Mouse (Mus musculus) midbrain, embryonic 12.5 days (tissue): ENCODE measurements around the gene Bbox1. TPM values are rescaled to one million over a fixed set of nuclear protein-coding genes. Genes with fewer than 3 reads are reported as not detected.

Experiments used
- ATAC-seq: fragments of 200-750 bp; cut with Nextera tagmentation; 2 replicates; pipeline ENCODE4 v1.8.0; 2017; ENCODE audit warnings: low read depth, moderate TSS enrichment, moderate library complexity; ENCODE audit not compliant: low FRiP score
- H3K27ac ChIP-seq: fragments of 300-500 bp; sonication (generic); replicated peaks from 2 replicates; pipeline ENCODE4 v1.5.1; 2016; ENCODE audit warnings: mild to moderate bottlenecking
- H3K27me3 ChIP-seq: fragments of 300-500 bp; sonication (generic); 2 replicates; pipeline ENCODE4 v1.6.1; 2016; ENCODE audit warnings: mild to moderate bottlenecking
- H3K36me3 ChIP-seq: fragments of 300-500 bp; sonication (generic); 2 replicates; pipeline ENCODE4 v1.6.1; 2016
- H3K4me1 ChIP-seq: fragments of 300-500 bp; sonication (generic); 2 replicates; pipeline ENCODE4 v1.6.1; 2016
- H3K4me2 ChIP-seq: fragments of 300-500 bp; sonication (generic); replicated peaks from 2 replicates; pipeline ENCODE4 v1.6.1; 2016; ENCODE audit warnings: mild to moderate bottlenecking, moderate library complexity
- H3K4me3 ChIP-seq: fragments of 300-500 bp; sonication (generic); 2 replicates; pipeline ENCODE4 v1.5.1; 2016; ENCODE audit warnings: mild to moderate bottlenecking
- H3K9ac ChIP-seq: fragments of 300-500 bp; sonication (generic); replicated peaks from 2 replicates; pipeline ENCODE4 v1.6.1; 2016; ENCODE audit warnings: mild to moderate bottlenecking, moderate library complexity
- H3K9me3 ChIP-seq: fragments of 300-500 bp; sonication (generic); 2 replicates; pipeline ENCODE4 v1.6.1; 2016; ENCODE audit warnings: mild to moderate bottlenecking
- WGBS: fragments of 180-500 bp; shearing (Covaris S2); methylation state at CpG from one replicate; pipeline ENCODE4 v1.1.7; 2016; 5-methylcytosine and 5-hydroxymethylcytosine counted together
- polyA plus RNA-seq: library from polyadenylated mRNA; unstranded; fragments of >200 nt; fragmentation: Nextera tagmentation; extraction: Ambion mirVana; gene quantifications from 2 replicates; pipeline ENCODE4 v1.2.1, GENCODE M21; 2016

Gene Bbox1
- polyA plus RNA-seq, 1 experiment from 2014 or later, result 0.08 TPM

DNA sequence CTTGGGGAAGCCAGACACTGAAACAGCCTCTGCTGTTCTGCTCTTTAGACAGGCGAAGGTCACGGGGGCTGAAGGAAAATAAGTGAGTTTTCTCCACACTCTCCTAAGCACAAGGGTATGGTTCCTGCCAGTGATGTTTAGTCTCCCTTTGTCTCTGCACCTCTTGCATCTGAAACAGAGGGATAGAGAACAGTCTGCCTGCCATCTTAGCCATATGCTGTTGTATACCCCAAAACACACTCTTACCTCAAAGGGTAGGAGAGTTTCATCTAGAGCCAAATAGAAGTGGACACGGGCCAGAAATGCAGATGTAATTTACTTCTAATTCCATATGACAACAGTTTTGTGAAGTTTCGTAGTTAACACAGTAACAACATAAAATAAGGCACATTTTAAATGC lies 83.6 kb downstream of the Bbox1 start:
- WGBS, result 88% methylated on average over 4 of the region's 4 CpGs
- Histone ChIP-seq H3K36me3 (no peaks in the 10 kb centered on the region), H3K27ac (no peak overlapping the region), H3K4me3 (no peak overlapping the region), H3K4me2 (no peak overlapping the region), H3K4me1 (no peaks in the 10 kb centered on the region; the same call in 1 of the 2 replicates), H3K9ac (no peak overlapping the region), H3K27me3 (no peaks in the 10 kb centered on the region), H3K9me3 (no peaks in the 10 kb centered on the region)
- no peak for ATAC-seq

DNA sequence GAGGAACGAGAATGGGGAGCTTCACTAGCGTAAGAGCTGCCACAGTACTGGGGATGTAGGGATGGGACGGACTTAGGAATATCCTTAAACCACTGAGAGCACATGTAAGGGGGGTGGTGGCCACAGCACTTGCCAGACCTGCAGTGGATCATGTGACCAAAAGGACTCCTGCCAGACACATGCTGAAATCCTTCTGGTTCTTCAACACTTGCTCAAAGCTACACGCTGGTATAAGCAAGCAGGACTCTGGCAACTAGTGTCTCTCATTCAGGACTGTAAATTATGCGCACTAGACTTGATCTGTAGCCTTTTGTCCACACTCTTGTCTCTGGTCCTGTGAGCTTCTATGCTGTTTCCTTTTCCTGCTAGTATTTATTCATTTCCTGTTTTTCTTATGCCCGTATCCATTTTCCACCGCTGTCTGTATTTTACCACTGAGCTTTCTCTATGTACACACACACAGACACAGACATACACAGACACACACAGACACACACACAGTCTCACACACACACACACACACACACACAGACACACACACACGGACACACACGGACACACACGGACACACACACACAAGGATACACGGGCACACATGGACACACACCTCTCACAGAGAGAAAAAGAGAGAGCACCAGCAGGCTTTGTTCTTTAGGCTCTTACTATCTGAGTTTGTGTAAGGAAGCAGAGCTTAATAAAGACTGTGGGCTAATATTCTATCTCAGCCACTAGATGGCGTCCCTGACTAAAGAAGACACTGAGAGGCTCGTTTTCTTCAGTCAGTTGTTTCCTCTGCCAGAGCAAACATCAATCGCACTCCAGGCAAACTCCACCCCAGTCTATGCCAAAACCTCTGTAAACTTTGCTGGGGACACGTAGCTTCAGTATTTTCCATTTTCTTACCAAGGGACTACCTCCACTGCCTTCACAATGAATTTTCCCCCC lies 84.9 kb downstream of the Bbox1 start:
- H3K4me2 ChIP-seq, result peak overlapping the region; percentile 12; the same call in 1 of the 2 replicates
- 0 out of 2 replicates have a peak overlapping the region, but pooled peaks have one; percentile 7 for H3K9ac ChIP-seq
- 44% methylated on average over 15 of the region's 15 CpGs for WGBS
- ATAC-seq, result peak; percentile 79
- no peak overlapping the region for H3K27ac ChIP-seq
- no peaks in the 10 kb centered on the region for H3K27me3 ChIP-seq
- H3K36me3 ChIP-seq, result no peaks in the 10 kb centered on the region
- H3K9me3 ChIP-seq, result no peaks in the 10 kb centered on the region
- no peak overlapping the region for H3K4me3 ChIP-seq
- H3K4me1 ChIP-seq, result no peaks in the 10 kb centered on the region; the same call in 1 of the 2 replicates

DNA sequence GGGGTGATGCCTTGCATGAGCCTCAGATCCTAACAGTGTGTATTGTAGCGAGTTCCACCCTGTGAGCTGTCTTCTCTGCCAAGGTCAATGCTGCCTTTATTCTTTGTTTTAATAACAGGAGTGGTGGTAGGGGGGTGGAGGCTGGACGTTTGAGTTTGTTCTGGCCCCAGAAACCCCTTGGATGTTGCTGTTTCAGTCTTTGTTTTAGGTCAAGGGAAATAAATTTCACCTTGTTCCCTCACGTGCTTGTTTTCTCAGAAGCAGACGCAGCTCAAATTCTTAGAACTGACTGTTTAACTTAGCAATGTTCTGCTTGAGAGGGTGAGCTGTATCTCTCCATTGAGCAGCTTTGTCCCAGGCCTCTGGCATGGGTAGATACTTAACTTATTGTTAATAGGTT lies 87.9 kb downstream of the Bbox1 start:
- H3K9me3 ChIP-seq, result no peaks in the 10 kb centered on the region
- no peaks in the 10 kb centered on the region for H3K27me3 ChIP-seq
- no peak overlapping the region for H3K4me2 ChIP-seq
- no peak overlapping the region for H3K9ac ChIP-seq
- WGBS, result 59% methylated on average over 4 of the region's 4 CpGs
- ATAC-seq, result no peak
- no peaks in the 10 kb centered on the region for H3K36me3 ChIP-seq
- H3K4me3 ChIP-seq, result no peak overlapping the region
- no peaks in the 10 kb centered on the region; the same call in 1 of the 2 replicates for H3K4me1 ChIP-seq
- H3K27ac ChIP-seq, result no peak overlapping the region

DNA sequence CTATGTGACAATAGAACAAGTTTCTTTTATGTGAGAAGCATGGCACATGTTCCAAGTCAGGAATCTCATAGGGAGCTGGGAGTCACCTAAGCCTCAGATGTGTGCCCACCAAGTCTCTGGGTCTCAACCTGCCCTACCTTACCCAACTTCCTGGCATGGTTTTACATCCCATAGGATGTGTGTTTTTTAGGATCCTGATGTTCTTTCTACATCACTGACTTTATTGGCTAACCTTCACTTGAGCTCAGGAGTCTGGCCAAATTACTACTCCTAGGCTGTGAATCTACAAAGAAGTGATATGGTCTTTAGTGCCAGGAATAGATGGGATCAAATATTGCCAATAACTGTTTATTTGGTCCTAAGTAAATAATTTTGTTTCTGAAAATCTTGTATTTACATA lies 88.4 kb downstream of the Bbox1 start:
- Histone ChIP-seq H3K9me3 (no peaks in the 10 kb centered on the region), H3K4me2 (no peak overlapping the region), H3K27ac (no peak overlapping the region), H3K36me3 (no peaks in the 10 kb centered on the region), H3K9ac (no peak overlapping the region), H3K27me3 (no peaks in the 10 kb centered on the region), H3K4me1 (no peaks in the 10 kb centered on the region; the same call in 1 of the 2 replicates), H3K4me3 (no peak overlapping the region)
- ATAC-seq, result no peak

DNA sequence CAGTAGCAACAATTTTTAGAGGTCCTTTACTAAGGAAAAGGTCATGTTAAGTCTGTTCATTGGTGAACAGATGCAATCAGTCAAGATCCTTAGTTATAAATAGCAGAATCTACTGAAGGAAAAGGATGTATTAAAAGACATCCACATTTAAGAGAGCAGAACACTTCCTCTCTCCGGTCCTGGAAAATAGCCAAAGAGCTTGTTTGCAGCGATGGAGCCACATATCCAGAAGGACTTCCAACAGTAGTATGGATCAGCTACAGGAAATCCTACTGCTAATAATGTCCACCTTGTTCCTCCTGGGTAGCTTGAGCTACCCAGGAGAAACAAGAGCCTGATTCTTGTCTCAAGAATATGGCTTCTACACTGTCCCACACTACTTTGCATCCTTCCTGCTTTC lies 91.6 kb downstream of the Bbox1 start:
- Histone ChIP-seq H3K27me3 (no peaks in the 10 kb centered on the region), H3K9me3 (no peaks in the 10 kb centered on the region), H3K36me3 (no peaks in the 10 kb centered on the region), H3K4me3 (no peak overlapping the region), H3K4me2 (no peak overlapping the region), H3K9ac (no peak overlapping the region), H3K27ac (no peak overlapping the region), H3K4me1 (no peaks in the 10 kb centered on the region; the same call in 1 of the 2 replicates)
- ATAC-seq, result no peak
- whole genome bisulfite sequencing, result 85% methylated on average over 2 of the region's 2 CpGs

DNA sequence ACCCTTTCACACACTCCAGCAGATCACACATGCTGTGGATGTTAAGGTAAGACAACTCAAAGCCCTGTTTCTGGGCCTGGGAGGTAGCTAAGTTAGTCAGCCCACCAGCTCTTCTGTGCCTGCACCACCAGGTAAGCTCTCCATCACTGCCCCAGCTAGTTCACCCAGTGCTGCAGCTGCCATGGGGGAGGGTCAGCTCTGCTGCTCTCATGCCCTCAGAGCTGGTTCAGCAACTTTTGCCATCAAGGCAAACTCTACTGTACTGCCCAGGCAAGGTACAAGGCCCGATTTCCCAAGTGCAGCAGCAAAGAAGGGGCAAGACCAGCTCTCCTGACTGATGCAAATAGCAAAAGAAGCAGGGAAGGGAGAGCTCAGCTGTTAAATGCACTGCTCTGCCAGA lies 93.9 kb downstream of the Bbox1 start:
- Histone ChIP-seq H3K4me1 (no peaks in the 10 kb centered on the region), H3K9me3 (no peaks in the 10 kb centered on the region), H3K27me3 (no peaks in the 10 kb centered on the region), H3K4me3 (no peak overlapping the region), H3K36me3 (no peaks in the 10 kb centered on the region), H3K4me2 (no peak overlapping the region), H3K9ac (no peak overlapping the region), H3K27ac (no peak overlapping the region)
- no peak for ATAC-seq
- 80% methylated on average over 1 of the region's 1 CpGs for WGBS

DNA sequence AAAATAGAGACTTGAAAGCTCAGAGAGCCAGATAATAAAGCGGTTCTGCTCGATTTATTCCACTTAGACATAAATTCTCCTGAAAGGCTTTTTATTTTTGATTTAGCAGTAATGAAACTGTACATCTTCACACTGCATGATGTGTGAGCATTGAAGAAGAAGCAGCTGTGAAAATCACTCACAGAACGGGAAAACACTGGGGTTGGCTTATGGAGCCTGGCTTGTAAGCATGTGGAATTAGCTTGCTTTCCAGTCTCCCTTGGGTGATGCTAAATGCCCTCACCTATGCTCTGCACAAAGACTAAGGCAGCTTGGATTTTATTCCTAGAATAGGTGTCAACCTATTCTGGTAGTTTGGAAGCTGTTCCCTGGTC lies 98.7 kb downstream of the Bbox1 start:
- 86% methylated on average over 3 of the region's 3 CpGs for WGBS
- Histone ChIP-seq H3K9me3 (no peaks in the 10 kb centered on the region), H3K4me3 (no peak overlapping the region), H3K27ac (no peak overlapping the region), H3K4me2 (no peak overlapping the region), H3K27me3 (no peaks in the 10 kb centered on the region), H3K9ac (no peak overlapping the region), H3K4me1 (no peaks in the 10 kb centered on the region), H3K36me3 (no peaks in the 10 kb centered on the region)
- no peak for ATAC-seq

DNA sequence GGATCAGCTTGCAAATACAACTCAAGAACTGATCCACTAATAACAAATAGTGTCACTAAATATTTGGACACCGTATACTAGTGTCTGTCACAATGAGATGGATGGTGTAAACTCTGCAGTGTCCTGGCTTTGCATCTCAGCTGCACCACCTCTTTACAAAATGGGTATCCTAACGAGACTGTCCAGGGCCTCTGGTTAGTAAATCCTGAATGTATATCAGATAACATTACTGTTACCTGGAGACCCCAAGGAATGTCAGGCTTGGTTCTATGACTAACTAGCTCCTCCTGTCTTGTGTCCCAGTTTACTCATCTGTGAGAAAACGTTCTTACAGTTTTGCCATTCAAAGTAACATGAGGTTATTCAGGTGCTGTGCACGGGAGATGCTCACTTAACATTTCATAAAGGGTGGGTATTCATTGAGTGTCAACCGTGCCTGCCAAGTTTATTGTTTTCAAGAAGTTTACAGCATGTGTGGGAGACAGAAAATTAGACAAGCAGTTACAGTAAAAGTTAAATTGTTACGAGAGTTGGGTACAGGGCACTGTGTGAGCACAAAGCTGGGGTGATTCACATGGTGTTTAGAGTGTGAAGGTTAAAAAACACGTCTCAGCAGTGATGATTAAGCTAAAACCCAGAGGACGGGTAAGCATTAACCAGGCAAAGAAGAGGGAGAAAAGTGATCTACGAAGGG lies 99.2 kb downstream of the Bbox1 start:
- Histone ChIP-seq H3K9ac (no peak overlapping the region), H3K27me3 (no peaks in the 10 kb centered on the region), H3K4me1 (no peaks in the 10 kb centered on the region), H3K36me3 (no peaks in the 10 kb centered on the region), H3K9me3 (no peaks in the 10 kb centered on the region), H3K4me3 (no peak overlapping the region), H3K27ac (no peak overlapping the region), H3K4me2 (no peak overlapping the region)
- no peak for ATAC-seq
- 76% methylated on average over 9 of the region's 9 CpGs for WGBS

DNA sequence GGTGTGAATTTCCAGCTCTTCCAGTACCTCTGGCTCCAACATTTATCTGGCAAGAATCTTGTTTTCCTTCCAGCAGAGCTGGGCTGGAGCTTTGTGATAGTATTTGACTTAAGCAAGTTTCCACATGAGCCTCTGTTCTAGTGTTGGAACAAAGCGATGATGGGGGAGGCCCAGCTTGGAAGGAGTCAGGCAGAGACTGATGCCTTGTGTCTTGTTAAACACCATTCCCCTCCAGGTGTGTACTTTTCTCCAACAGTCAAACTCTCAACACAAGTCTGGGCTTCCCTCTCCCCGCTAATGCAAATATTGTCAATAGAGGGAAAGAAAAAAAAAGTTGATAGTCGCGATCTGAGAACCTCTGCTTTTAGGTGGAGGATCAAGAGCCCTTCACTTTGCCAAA lies 100.1 kb downstream of the Bbox1 start:
- H3K9ac ChIP-seq, result no peak overlapping the region
- no peak for ATAC-seq
- H3K36me3 ChIP-seq, result no peaks in the 10 kb centered on the region

More for the DNA sequence above, 100.1 kb downstream of the Bbox1 start:
- H3K27ac ChIP-seq, result no peak overlapping the region
- H3K4me1 ChIP-seq, result no peaks in the 10 kb centered on the region
- no peaks in the 10 kb centered on the region for H3K27me3 ChIP-seq
- H3K4me3 ChIP-seq, result no peak overlapping the region
- 82% methylated on average over 4 of the region's 4 CpGs for WGBS
- no peaks in the 10 kb centered on the region for H3K9me3 ChIP-seq
- H3K4me2 ChIP-seq, result no peak overlapping the region

Other genes with a start within 250 kb of the Bbox1 start
- gene Fibin, start 48.6 kb upstream of the Bbox1 start, polyA plus RNA-seq, result 5.4 and 6.3 TPM in 2 replicates